Mouse (Mus musculus) kidney, embryonic 15.5 days (tissue): ENCODE results near the gene Prss27. TPM values are rescaled to one million over a fixed set of nuclear protein-coding genes. Genes with fewer than 3 reads are reported as not detected.
"Not testable (repeated sequence)": the region's sequence is repeated elsewhere in the genome, so short reads cannot be mapped to it uniquely, and the experiment has no call there.

ENCODE experiments used
- ATAC-seq: fragments of 200-750 bp; cut with Nextera tagmentation; replicated peaks from 2 replicates; pipeline ENCODE4 v1.8.0; 2017; ENCODE audit warnings: moderate TSS enrichment; ENCODE audit not compliant: low FRiP score
- H3K27ac ChIP-seq: fragments of 300-500 bp; sonication (generic); 2 replicates; pipeline ENCODE4 v1.5.1; 2015; ENCODE audit warnings: mild to moderate bottlenecking, inconsistent platforms
- H3K27me3 ChIP-seq: fragments of 300-500 bp; sonication (generic); 2 replicates; pipeline ENCODE4 v1.6.1; 2015; ENCODE audit warnings: inconsistent platforms
- H3K36me3 ChIP-seq: fragments of 300-500 bp; sonication (generic); 2 replicates; pipeline ENCODE4 v1.6.1; 2015; ENCODE audit warnings: inconsistent platforms
- H3K4me1 ChIP-seq: fragments of 300-500 bp; sonication (generic); 2 replicates; pipeline ENCODE4 v1.6.1; 2015; ENCODE audit warnings: inconsistent platforms
- H3K4me2 ChIP-seq: fragments of 300-500 bp; sonication (generic); 2 replicates; pipeline ENCODE4 v1.6.1; 2015; ENCODE audit warnings: moderate library complexity, mild to moderate bottlenecking, inconsistent platforms
- H3K4me3 ChIP-seq: fragments of 300-500 bp; sonication (generic); replicated peaks from 2 replicates; pipeline ENCODE4 v1.5.1; 2015; ENCODE audit warnings: mild to moderate bottlenecking, inconsistent platforms
- H3K9ac ChIP-seq: fragments of 300-500 bp; sonication (generic); 2 replicates; pipeline ENCODE4 v1.6.1; 2015; ENCODE audit warnings: mild to moderate bottlenecking, inconsistent platforms
- H3K9me3 ChIP-seq: fragments of 300-500 bp; sonication (generic); replicated peaks from 2 replicates; pipeline ENCODE4 v1.6.1; 2016; ENCODE audit warnings: inconsistent platforms
- WGBS: fragments of 180-500 bp; shearing (Covaris S2); methylation state at CpG from one replicate; pipeline ENCODE4 v1.1.7; 2015; ENCODE audit warnings: mixed read lengths; 5-methylcytosine and 5-hydroxymethylcytosine counted together
- microRNA-seq: library from miRNA; unstranded; fragments of <30 nt; microRNA quantifications from one replicate; pipeline ENCODE4, GENCODE M21; 2016
- polyA plus RNA-seq: library from polyadenylated mRNA; unstranded; fragments of >200 nt; fragmentation: Nextera tagmentation; extraction: Ambion mirVana; gene quantifications from 2 replicates; pipeline ENCODE4 v1.2.1, GENCODE M21; 2015

The Prss27 gene
- polyA plus RNA-seq, 1 experiment from 2014 or later = 0.29 TPM

- WGBS = 0% methylated on average over 62 of the region's 62 CpGs
- peak; percentile 98 for ATAC-seq
- H3K27me3 ChIP-seq = no peaks in the 10 kb centered on the region
- H3K9me3 ChIP-seq = no peaks in the 10 kb centered on the region
- peaks cover 28% of the 10 kb centered on the region for H3K36me3 ChIP-seq
- H3K4me1 ChIP-seq = peaks cover 25% of the 10 kb centered on the region
- peak within 1 kb of the TSS; percentile 88 for H3K27ac ChIP-seq
- H3K4me3 ChIP-seq = peak within 1 kb of the TSS; percentile 99
- peak within 1 kb of the TSS; percentile 98 for H3K9ac ChIP-seq
- H3K4me2 ChIP-seq = peak within 1 kb of the TSS; percentile 71
These were observed 35.2 kb downstream of the Prss27 start, which contains the start of gene Kctd5 for GRCm38 (mm10) chr17:24072919-24073696. Gene Kctd5, minus strand, starts transcription at chr17:24073485.

GRCm38 (mm10) chr17:24077101-24077500 lies 39.2 kb downstream of the Prss27 start:
- no peak for ATAC-seq
- no peak overlapping the region for H3K9ac ChIP-seq
- WGBS = 94% methylated on average over 2 of the region's 2 CpGs

GRCm38 (mm10) chr17:24084593-24084992 lies 46.6 kb downstream of the Prss27 start:
- no peak overlapping the region for H3K9ac ChIP-seq
- H3K27ac ChIP-seq = no peak overlapping the region
- no peaks in the 10 kb centered on the region for H3K9me3 ChIP-seq
- H3K4me2 ChIP-seq = no peak overlapping the region
- no peak overlapping the region for H3K4me3 ChIP-seq
- no peak for ATAC-seq
- H3K27me3 ChIP-seq = no peaks in the 10 kb centered on the region
- H3K4me1 ChIP-seq = no peaks in the 10 kb centered on the region
- peaks cover 73% of the 10 kb centered on the region for H3K36me3 ChIP-seq
- WGBS = 52% methylated on average over 1 of the region's 1 CpGs

More at GRCm38 (mm10) chr17:24077101-24077500, 39.2 kb downstream of the Prss27 start:
- no peak overlapping the region for H3K27ac ChIP-seq
- no peak overlapping the region for H3K4me2 ChIP-seq
- no peaks in the 10 kb centered on the region for H3K9me3 ChIP-seq
- H3K4me1 ChIP-seq = peaks cover 5% of the 10 kb centered on the region
- H3K4me3 ChIP-seq = no peak overlapping the region
- peaks cover 43% of the 10 kb centered on the region for H3K36me3 ChIP-seq
- H3K27me3 ChIP-seq = no peaks in the 10 kb centered on the region

GRCm38 (mm10) chr17:24086399-24086798 lies 48.5 kb downstream of the Prss27 start:
- ATAC-seq, H3K4me2 ChIP-seq, H3K9me3 ChIP-seq, H3K27me3 ChIP-seq, H3K27ac ChIP-seq, H3K4me1 ChIP-seq, H3K9ac ChIP-seq, H3K4me3 ChIP-seq: not testable (repeated sequence)
- 78% methylated on average over 4 of the region's 4 CpGs for WGBS
- H3K36me3 ChIP-seq = peaks cover 79% of the 10 kb centered on the region

GRCm38 (mm10) chr17:24090575-24090974 lies 52.6 kb downstream of the Prss27 start:
- WGBS = 96% methylated on average over 1 of the region's 1 CpGs
- Histone ChIP-seq H3K4me1 (no peaks in the 10 kb centered on the region), H3K4me2 (no peak overlapping the region), H3K36me3 (peaks cover 88% of the 10 kb centered on the region), H3K27ac (no peak overlapping the region), H3K4me3 (no peak overlapping the region), H3K9ac (no peak overlapping the region), H3K9me3 (no peaks in the 10 kb centered on the region), H3K27me3 (no peaks in the 10 kb centered on the region)
- ATAC-seq = no peak

Small RNA genes lying within 50 kb of the gene (microRNA-seq; reads per million reads assigned to microRNA genes)
- gene Gm27700 = not detected

Other genes with a start within 250 kb of the Prss27 start
- gene Srrm2, start 247.6 kb upstream of the Prss27 start, polyA plus RNA-seq = 496 and 536 TPM in 2 replicates
- 999 and 1,052 TPM in 2 replicates for gene Elob, start 209.0 kb upstream of the Prss27 start, polyA plus RNA-seq
- gene Prss33, start 202.1 kb upstream of the Prss27 start, polyA plus RNA-seq = 0.18 TPM in 1 of 2 replicates, not detected in the other
- gene Prss32, start 194.3 kb upstream of the Prss27 start, polyA plus RNA-seq = 1.8 TPM in 1 of 2 replicates, not detected in the other
- gene Prss41, start 194.0 kb upstream of the Prss27 start, polyA plus RNA-seq = 3.2 and 3.3 TPM in 2 replicates
- gene Prss21, start 170.1 kb upstream of the Prss27 start, polyA plus RNA-seq = not detected in 2 replicates
- gene Dcpp1, start 157.3 kb upstream of the Prss27 start, polyA plus RNA-seq = not detected in 2 replicates
- not detected in 2 replicates for gene Dcpp2, start 157.3 kb upstream of the Prss27 start, polyA plus RNA-seq
- not detected in 2 replicates for gene Dcpp3, start 120.7 kb upstream of the Prss27 start, polyA plus RNA-seq
- gene Sbp, start 96.5 kb upstream of the Prss27 start, polyA plus RNA-seq = not detected in 2 replicates
- gene Sbpl, start 82.9 kb upstream of the Prss27 start, polyA plus RNA-seq = not detected in 2 replicates
- 0.18 and 0.23 TPM in 2 replicates for gene Prss30, start 57.6 kb upstream of the Prss27 start, polyA plus RNA-seq
- gene Prss22, start 40.0 kb upstream of the Prss27 start, polyA plus RNA-seq = 0.57 and 1.2 TPM in 2 replicates
- 62.8 and 64.1 TPM in 2 replicates for gene Kctd5, start 35.3 kb downstream of the Prss27 start, polyA plus RNA-seq
- 35.0 and 36.4 TPM in 2 replicates for gene Pdpk1, start 112.8 kb downstream of the Prss27 start, polyA plus RNA-seq
- 36.7 and 40.9 TPM in 2 replicates for gene Amdhd2, start 125.6 kb downstream of the Prss27 start, polyA plus RNA-seq
- gene Atp6v0c, start 131.6 kb downstream of the Prss27 start, polyA plus RNA-seq = 546 and 562 TPM in 2 replicates
- 5.9 and 6.7 TPM in 2 replicates for gene Tbc1d24, start 167.4 kb downstream of the Prss27 start, polyA plus RNA-seq
- gene Ntn3, start 171.4 kb downstream of the Prss27 start, polyA plus RNA-seq = 5.1 and 5.6 TPM in 2 replicates
- 13.6 and 14.3 TPM in 2 replicates for gene Tedc2, start 182.7 kb downstream of the Prss27 start, polyA plus RNA-seq
- 67.5 and 71.1 TPM in 2 replicates for gene Ccnf, start 213.3 kb downstream of the Prss27 start, polyA plus RNA-seq